Mouse (Mus musculus) erythroid progenitor cell, adult 5-6 weeks (primary cell): ENCODE measurements around the gene Dtx3l. TPM values are rescaled to one million over a fixed set of nuclear protein-coding genes. Genes with fewer than 3 reads are reported as not detected.
"Not testable (repeated sequence)": the region's sequence is repeated elsewhere in the genome, so short reads cannot be mapped to it uniquely, and the experiment has no call there.

Experiments
- ATAC-seq: replicated peaks from 2 replicates; pipeline ENCODE4 v1.8.0; 2016; ENCODE audit warnings: moderate number of reproducible peaks, mild to moderate bottlenecking, moderate TSS enrichment, inconsistent platforms; ENCODE audit not compliant: poor library complexity, low FRiP score, severe bottlenecking
- total RNA-seq, 2 experiments: library from RNA; stranded (forward) in 1 of 2; stranded (reverse) in 1 of 2; fragments of 150-400 nt in 1 of 2; fragments of 186-747, 209-891 nt in 1 of 2; gene quantifications; 2 replicates each; pipeline versions ENCODE4 v1.2.3 to v1.2.4; 2015 to 2017; ENCODE audit warnings: low replicate concordance in 2 of 2

Gene Dtx3l
- total RNA-seq, 2 experiments from 2014 or later = 20.5 to 21.4 TPM

DNA sequence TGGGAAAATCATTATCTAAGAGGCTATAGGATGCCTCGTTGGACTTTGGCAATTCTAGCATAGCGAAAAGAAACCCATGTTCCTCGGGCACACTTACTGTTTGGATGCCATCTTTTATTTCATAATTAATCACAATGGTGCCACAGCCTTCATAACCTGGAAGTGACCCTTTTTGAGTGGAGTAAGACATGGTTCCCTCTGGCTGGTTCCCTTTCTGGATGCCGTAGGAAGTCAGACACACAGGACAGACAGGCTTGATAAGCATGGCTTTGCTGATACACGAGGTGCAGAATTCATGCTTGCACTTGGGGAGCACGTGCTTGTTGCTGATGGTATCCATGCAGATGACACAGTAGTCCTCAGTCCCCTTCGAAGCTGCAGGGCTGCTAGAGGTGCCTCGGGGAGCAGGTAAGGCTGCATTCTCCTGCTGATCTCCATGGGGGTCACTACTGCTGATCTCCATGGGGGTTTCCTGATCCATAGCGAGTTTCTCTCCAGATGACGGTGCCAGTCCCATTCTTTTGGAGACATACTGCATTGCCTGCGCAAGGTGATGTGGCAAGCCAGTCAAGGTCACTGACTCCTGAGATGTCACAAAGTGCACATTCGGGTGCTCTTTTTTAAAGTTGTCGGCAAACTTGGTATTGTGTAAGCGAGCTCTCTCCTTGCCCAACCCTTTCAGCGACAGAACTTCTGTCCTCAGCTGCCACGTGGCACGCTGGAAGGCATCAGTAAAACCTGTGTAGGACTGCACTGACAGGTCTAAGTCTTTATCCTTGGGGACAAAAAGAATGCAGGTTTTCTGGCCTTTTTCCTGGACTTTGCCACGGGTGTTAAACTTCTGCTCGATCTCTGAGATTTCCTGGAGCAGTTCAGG is 6.5 kb downstream of the Dtx3l start:
- ATAC-seq = no peak

DNA sequence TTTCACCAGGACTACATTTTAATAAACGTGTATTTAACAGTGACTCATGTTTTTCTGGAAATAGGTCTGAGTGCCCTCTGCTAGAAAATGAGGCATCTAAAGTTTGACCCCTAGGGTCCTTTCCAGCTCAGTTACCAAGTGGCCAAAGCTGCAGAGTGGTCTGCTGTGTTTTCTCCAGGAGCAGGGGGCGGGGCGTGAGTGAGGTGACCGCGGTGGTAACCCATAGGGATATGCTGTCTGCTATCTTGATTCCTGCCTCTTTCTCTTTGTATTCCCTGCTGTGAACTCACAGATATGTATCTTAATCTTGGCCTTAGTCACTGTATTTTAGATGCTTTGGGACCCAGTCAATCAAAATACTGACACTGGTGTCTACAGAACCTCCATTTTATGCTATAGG is 14.6 kb downstream of the Dtx3l start:
- no peak for ATAC-seq

DNA sequence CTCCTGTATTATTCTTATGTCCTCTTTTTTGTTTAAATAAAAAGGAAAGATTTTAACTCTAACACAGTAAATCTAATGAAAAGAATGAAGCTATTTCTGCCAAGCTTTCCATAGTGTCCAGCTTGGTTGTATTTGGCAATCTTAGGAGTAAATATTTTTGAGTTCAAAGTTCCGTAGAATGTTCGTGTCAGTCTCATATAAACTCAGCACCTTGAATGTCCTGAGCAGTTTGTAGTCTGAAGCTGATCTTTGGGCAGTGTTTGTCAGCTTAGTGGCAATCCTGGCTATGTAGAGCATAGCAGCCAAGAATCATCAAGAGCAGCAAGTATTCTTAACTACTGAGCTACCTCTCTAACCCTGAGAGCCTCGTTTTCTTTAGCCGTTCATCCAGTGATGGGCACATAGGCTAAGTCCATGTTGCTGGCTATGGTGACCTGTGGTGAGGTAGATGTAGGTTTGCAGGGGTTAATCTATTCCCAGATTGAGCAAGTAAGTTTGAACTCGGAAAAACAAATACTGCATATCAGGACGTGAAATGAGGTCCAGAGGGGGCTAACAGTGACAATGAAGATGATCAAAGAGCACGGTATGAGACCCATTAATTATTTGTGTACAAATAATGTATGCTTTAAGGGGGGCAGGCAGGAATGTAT is 15.3 kb downstream of the Dtx3l start:
- ATAC-seq = no peak

DNA sequence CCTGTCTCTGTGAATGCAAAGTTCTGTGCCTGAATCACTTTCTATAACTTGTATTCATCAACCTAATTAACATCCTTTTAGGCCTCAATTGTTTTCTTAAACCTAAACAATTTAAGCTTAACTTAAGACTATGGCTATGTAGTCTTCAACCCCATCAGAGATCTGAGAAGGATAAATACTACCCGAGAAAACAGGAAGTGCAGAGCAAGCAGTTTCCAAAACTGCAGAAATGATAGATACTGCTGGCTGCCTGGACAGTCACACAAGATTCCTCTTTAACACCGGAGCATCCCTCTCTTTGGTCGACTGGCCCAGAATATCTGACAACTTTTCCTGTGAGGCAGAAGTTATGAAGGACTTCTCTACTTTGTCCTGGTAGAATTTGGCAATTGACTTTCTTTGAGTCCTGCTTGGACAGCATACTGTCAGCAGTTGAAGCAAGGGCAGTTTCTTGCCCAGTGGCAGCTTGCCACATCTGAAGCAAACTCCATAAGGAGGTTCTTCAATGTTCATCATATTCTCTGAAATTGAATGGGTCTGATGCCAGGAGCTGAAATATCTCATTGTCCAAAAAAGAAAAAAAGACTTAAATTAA is 16.6 kb downstream of the Dtx3l start:
- no peak for ATAC-seq

DNA sequence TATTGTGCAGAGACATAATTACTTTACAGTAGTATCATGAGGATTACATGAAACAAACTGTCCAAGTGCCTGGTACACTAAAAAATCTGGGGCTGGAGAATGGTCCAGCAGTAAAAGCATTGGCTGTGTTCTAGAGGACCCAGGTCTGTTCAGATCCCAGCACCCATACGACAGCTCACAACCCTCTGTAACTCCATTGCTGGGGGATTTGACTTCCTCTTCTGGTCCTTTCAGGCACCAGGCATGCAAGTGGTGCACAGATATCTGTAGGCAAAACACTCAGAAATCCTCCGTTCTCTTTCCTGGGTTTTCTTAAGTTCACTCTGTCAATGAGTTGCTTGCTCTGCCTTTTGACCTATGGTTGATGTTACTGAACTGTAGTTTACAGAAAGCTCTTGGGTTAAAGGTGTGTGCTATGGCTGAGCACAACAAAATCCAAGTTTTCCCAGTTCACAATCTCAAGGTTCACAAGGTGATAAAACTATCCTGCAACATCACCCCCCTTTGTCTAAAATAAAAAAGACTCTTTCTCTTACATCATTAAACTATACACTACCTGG is 17.2 kb downstream of the Dtx3l start:
- no peak for ATAC-seq

DNA sequence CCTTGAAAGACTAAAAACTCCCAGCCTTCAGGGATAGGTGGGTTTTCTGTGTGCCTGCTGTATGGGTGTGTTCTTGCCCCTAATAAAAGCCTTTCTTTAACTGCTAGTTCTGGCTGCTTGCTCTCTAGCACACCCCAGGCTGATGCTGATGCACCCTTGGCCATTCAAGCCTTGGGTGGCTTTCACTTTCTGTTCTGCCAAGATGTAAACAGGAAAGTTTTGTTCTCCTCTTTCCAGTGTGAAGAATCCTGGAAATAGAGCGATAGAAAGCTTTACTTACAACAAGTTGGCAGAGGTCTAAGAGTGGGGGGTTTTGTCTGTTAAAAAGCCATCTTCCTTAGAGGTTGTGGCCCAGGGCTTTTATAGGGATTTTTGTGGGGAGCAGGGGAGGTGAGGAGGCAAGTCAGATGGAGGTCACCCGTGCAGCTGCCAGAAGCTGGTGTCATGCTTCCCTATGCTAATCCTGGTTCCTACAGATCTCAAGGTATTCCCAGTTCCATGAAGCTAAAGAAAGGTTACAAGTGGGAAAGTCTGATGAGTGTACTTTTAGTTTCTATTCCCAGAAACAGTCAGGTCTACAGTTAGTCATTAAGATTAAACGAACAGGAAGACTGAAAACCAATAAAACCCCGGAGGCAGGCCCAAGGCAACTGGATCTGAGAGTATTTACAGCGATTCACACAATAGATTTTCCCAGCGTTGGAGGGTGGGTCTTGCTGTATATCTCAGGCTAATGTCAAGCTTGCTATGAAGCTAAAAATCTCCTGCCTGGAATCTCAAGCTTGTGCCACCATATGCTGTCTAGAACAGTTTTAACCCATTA is 20.0 kb downstream of the Dtx3l start:
- no peak for ATAC-seq

DNA sequence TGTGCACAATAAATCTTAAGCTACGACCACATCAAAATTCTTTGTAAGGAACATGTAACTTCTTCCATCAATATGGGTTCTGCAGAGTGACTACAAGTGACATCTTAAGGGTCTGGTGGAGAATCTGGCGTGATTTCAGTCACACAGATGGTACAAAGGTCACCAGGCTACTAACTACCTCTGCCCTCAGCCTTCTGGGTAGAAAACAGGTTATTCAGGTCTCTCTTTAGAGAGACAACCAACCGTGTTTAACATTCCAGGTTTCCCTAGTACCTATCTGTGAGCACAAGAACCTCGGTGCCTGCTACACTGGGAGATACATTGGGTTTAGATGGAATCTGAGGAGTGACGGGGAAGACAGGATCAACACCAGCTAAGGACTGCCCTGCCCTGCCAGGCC is 24.6 kb downstream of the Dtx3l start:
- ATAC-seq = no peak

DNA sequence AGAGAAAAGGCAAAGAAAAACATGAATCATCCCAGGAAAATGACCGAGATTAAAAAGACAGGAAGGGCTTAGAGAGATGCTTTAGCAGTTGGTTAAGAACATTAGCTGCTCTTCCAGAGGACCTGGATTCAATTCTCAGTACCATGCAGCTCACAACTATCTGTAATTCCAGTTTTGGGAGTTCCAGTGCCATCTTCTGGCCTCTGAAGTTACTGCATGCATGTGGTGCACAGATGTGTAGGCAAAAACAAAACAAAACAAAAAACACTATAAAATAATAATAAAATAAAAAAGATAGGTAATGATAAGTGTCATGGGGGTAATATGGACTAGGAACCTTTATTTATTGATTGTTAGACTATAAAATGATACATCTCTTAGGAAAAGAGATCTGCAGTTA is 25.4 kb downstream of the Dtx3l start:
- ATAC-seq = peak; percentile 57; the same call in 1 of the 2 replicates

DNA sequence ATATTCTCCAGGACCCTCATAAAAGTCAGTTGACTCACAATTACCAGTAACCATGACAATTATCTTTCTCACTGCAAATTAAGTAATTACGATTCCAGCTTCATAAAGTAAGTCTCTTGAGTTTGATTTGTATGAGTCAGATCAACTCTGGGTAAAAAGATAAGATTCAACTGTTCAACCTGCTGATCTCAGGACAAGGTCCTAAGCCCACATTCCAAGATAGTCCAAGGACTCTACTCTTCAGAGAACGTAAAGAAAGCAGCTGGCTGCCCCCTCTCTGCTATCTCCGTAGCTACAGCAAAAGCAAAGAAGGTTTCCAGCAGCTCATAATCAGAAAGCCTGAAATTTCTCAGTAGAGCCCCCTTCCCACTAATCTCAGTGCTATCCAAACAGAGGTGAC is 27.5 kb downstream of the Dtx3l start:
- ATAC-seq = no peak

DNA sequence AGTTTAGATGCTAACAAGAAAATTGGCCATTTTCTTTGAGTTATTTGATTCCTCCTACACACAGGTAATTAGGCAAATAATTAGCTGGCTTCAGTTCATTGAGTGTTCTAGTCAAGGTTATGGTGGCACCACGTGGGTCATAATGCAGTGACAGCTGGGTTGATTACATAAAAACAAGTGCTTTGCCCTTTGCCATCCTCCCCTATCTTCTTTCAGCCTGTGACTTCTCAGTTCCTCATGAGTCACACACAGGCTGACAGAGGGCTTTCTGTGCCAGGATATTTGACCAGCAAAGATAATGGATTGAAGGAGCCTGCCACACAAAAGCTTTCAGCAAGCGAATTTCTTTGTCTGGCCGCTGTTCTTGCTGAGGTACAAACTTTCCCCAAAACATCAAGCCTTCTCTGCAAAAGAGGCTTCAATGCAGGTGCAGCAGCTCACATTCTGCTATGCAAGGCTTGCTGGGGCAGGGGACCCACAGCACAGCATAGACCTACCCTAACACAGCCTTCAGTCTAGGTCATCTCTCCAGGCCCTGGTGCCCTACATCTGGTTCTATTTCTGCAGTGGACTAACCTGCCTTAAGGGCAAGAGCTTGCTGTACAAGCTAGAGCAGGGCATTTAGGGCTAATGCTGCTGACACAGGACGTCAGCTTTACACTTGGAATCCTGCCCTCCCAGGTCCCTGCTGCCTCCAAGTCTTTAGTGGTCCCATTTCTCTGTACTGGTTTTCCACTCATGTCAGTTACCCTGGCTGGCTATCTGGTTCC is 31.3 kb downstream of the Dtx3l start:
- ATAC-seq = 0 out of 2 replicates have a peak, but pooled peaks have one; percentile 7

DNA sequence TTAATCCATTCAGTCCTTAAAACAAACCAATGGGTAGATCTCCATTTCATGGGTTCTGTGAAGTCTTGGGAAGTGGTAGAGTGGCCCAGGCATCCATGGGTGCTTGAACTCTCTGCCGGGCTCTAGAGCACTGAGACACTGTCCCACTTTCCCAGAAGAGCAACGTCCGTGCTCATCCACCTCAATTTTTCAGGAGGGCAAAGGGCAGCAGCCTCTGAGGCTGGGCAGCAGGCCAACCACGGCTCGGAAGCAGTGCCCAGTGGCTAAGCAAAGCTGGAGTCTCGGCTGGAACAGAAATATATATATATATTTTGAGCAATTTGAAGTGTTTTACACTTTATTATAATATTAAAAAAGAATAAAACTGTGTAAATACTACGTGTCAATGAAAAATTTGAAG is 32.1 kb downstream of the Dtx3l start:
- no peak for ATAC-seq

DNA sequence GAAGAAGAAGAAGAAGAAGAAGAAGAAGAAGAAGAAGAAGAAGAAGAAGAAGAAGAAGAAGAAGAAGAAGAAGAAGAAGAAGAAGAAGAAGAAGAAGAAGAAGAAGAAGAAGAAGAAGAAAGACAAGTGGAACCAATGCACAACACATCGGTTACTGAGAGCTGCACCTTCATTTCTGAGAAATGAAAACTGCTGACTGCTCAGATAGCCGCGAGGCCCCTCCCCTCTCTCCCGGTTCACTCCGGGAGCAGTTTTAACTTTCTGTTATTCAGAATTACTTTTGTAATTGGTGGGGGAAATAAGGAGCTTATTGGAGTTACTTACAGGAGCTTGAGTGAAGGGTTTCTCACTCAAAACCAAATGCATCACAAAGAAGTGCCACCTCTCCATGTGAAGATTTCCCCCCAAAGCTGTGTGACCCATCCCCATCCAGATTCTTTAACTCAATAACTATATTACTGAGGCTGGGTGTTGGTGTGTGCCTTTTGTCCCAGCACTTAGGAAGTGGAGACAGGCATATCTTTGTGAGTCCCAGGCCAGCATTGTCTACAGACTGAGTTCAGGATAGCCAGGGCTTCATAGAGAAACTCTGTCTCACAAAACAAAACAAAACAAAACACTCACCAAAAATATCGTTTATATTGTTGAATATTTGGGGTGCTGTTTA is 33.0 kb downstream of the Dtx3l start:
- peak; percentile 82 for ATAC-seq

DNA sequence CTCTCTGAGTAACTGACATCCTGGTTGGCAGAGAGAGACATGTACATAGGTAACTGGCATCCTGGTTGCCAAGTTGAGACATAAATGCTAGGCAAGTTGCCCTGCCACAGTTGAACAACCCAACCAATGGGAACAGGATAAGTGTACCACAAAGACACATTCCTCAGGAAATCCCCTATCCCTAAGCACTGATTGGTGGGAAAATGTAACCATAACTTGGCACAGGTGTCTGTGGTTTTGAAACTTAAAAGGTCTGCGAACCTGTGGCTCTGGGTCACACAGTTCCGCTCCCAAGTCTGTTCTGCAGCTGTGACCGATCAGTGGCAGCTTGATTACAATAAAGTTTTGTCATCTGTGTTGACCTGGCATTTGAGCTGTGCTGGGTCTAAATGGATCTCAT is 33.6 kb downstream of the Dtx3l start:
- ATAC-seq = no peak

DNA sequence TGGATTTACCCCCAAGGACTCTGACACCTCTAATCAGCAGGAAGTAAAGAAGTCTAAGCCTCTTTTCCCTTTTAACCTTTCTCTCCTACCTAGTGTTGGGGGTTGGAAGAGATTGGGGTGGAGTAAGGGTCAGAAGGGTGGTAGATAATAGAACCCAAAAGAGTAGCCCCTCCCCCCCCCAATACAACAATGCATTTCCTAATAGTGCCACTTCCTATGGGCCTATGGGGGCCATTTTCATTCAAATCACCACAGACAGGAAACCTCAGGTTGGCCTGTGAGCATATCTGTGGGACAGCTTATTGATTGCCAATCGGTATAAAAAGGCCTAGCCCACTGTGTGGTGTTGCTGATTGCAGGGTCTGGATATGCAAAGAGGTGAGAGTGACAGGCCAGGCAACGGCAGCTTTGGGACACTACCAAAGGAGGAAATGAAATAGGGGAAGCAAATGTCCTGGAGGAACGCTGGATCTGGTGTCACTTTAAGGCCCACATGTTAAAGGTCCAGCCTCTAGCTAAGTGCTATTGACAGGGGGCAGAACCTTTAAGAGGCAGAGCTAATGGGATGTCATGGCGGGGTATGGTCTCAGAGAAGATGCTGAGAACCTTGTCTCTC is 34.7 kb downstream of the Dtx3l start:
- ATAC-seq = no peak

DNA sequence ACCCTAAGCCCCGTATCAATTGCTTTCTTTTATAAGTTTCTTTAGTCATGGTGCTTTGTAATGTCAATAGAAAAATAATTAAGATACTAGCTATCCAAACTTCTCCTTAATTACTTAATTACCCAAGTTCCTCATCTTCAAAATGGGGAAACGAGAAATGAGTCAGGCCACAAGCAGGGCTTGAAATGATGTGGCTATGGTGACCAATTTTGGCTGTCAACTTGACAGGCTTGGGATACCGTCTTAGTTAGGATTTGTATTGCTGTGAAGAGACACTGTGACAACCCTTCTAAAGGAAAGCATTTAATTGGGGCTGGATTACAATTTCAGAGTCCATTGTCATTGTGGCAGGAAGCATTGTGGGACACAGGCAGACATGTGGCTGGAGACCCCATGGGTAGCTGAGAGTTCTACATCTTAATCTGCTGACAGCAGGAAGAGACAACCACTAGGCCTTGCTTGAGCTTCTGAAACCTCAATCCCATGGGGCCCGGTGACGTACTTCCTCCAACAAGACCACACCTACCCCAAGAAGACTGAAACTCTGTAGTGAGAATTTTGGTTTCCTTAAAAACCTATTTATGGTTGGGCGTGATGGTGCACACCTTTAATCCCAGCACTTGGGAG is 35.8 kb downstream of the Dtx3l start:
- ATAC-seq = no peak

DNA sequence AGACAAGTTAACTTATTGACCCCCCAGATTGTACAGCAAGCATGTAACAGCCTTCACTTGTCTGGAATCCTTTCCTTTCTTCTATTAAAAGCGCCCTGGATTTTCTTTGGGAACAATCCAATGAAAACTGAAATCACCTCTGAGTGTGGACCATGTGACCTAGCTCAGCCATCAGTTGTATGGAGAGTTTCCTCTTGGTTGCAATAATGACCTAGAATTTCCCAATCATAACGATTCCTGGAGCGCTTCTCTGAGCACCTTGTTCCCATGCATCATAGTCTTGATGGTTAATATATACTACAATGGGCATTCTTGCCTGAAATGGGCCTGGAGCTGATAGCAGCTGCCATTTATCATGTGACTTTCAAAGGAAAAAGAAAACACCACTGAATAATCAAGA is 38.4 kb downstream of the Dtx3l start:
- no peak for ATAC-seq

DNA sequence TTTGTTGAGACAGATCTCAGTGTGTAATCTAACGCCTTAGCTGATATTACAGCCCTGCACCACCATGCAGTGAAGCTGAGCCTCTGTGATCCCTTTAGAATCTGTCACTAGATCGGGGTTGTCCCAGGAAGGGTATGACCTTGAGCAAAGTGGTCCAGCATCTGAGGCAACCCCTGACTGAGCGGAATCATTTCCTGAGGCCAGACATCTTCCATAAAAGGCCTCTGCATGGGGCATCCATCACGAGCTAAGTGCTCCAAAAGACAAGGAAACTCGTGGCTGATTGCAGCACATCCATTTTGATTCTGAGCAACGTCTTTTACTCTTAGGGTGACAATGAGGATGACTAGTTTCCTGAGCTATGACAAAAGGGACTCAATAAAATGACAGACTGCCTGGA is 44.0 kb downstream of the Dtx3l start:
- no peak for ATAC-seq

DNA sequence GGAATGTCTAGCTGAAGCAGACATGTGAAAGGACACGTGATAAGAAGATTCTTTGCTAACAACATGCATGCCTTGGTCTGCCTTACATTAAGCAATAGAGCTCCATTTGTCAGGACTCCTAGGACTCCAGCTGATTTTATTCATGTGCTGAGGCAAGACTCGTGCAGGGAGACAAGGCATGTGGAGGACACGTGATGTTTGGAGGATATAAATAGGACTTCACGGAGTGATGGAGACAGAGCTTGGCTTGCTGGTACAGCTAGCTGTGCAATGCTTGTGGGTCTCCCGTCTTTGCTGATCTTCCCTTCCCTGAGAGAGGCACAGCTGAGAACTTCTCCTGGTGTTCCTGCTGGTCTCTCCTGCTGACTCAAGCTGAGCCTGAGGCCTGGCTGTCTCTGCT is 47.3 kb downstream of the Dtx3l start:
- ATAC-seq = not testable (repeated sequence)
